Mouse (Mus musculus) thymus, postnatal 14 days (tissue): Measurements from ENCODE around the gene Kmt2e.
A peak's percentile ranks its signal among the peaks of the same experiment; 100 is the strongest.
"Not testable (repeated sequence)": the region's sequence is repeated elsewhere in the genome, so short reads cannot be mapped to it uniquely, and the experiment has no call there.

Experiments
- DNase-seq: peaks from one replicate; pipeline ENCODE4 v3.0.0; 2021

Gene Kmt2e

DNA sequence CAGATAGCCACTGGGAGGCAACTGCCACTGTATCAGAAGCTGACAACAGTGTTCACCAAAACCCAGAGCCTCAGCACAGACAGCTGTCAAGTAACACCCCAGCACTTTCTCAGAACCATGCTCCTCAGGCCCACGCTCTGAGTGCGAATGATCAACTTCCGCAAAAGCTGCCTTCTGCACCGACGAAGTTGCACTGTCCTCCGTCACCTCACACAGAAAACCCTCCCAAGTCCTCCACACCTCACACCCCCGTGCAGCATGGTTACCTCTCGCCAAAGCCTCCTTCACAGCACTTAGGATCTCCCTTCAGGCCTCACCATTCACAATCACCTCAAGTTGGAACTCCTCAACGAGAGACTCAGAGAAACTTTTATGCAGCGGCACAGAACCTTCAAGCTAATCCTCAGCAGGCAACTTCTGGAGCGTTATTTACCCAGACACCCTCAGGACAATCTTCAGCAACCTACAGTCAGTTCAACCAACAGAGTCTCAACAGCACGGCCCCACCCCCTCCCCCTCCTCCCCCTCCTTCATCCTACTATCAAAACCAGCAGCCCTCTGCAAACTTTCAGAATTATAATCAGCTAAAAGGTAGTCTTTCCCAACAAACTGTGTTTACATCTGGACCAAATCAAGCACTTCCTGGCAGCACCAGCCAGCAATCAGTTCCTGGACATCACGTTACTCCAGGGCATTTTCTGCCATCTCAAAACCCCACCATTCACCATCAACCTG lies 67.5 kb downstream of the Kmt2e start:
- no peak for DNase-seq

DNA sequence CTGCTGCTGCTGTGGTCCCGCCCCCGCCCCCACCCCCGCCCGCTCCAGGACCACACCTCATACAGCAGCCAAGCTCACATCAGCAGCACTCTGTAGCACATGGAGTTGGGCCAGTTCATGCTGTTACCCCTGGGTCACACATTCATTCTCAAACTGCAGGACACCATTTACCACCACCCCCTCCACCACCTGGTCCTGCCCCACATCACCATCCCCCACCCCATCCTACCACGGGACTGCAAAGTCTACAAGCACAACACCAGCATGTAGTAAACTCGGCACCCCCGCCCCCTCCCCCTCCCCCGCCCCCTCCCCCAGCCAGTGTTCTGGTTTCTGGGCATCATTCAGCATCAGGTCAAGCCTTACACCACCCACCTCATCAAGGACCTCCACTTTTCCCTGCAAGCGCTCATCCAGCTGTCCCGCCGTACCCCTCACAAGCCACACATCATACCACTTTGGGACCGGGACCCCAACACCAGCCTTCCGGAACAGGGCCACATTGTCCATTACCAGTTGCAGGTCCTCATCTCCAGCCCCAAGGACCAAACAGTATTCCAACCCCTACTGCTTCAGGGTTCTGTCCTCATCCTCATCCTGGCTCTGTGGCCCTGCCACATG lies 68.2 kb downstream of the Kmt2e start:
- no peak for DNase-seq

DNA sequence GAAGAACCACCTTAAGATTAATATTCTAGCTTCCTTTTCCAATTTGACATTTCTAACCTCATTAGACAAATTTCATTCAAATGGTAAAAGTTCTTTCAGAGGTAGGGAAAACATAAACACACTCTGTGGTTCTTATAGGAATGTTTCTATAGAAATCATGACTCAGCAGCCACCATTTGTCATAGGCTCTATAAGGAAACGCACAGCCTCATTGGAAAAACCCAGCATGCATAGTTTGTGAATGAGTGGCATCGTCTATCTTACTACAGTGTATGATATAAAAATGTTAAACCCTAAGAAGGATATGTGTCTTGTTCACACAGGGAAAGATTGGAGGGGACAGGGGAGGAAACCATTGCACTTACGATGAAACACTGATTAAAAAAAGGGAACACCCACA lies 71.3 kb downstream of the Kmt2e start:
- no peak for DNase-seq

DNA sequence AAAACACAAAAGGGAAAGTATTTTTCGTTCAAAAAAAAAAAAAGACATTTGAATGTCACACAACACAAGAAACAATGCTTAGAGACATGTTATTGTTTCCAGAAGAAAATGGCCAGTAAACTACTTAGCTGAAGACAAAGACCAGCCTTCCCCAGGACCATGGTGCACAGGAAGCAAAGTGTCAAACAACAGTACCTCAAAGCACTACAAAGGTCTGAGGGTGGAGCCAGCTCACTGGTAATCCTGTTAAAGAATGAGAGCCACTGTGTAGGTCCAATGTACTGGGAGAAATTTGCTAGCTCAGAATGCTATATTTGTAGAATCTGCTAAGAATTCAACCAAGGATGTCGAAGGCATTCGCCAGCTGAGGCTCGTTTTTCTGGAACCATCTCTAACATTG lies 73.0 kb downstream of the Kmt2e start:
- no peak for DNase-seq

DNA sequence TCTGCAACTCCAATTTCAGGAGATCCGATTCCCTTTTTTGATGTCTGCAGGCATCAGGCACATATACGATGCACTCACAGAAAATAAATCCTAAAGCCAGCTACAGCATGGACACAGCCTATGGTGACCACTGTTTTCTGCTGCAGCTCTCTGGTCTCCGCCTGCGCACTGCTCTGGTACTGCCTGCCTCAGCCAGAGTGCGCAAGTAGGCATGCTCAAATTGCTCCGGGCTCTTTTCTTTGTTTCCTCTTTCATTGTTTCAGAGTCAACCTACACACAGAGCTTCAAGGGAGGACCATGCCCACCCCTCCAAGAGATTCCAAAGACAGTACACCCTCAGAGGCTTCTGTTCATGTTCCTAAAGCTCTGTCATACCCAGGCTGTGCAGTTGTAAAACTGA lies 74.4 kb downstream of the Kmt2e start:
- DNase-seq: no peak

DNA sequence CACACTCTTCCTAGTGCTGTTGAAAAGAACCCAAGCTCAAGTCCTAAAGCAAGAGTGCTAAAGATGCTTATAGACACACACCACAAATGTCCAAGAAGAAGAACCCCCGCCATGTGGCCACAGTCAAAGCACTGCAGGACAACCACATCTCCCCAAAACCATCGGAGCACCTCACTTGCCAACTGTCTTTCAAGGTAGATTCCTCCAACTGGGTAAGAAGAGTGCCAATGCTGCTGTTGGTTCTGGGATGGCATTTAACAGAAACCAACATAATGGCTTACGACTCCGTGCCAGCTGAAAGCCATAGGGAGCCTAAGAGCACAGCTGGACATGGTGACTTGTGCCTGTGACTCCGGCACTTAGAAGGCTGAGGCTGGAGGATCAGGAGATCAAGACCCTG lies 77.2 kb downstream of the Kmt2e start:
- DNase-seq: no peak

DNA sequence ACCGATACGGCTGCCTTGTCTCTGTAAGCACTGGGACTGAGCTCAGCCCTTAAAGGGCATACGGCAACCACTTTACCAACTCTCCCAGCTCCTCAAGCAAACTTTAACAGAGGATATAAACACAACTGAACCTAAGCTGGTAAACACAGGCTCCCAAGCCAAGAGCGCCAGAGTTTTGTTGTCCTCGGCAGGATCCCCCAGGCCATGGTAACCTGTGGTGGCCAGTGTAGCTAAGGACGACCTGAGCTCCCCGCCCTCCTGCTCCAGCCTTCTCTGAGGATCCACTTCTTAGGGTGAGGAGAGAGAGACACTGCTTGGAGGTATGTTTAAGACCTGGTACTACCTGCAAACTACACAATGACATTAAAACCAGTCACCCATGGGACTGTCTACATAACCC lies 78.3 kb downstream of the Kmt2e start:
- no peak for DNase-seq

DNA sequence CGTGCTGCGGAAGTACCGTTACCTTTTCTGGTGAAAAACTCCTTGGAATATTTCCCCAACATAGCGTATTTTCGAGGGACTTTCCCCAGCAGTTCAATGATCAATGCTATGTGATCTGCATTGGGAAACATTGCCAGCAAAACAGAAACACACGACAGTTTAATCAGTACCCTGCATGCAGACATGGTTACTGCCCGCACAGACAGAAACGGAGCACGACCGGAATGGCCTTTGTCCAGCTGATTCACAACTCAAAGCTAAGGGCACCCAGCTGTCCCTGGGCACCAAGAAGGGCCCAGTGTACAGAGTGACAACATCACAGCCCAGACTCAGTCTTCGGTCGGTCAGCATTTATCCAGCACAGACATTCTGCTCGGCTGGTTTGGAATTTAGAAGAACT lies 79.2 kb downstream of the Kmt2e start:
- DNase-seq: no peak

DNA sequence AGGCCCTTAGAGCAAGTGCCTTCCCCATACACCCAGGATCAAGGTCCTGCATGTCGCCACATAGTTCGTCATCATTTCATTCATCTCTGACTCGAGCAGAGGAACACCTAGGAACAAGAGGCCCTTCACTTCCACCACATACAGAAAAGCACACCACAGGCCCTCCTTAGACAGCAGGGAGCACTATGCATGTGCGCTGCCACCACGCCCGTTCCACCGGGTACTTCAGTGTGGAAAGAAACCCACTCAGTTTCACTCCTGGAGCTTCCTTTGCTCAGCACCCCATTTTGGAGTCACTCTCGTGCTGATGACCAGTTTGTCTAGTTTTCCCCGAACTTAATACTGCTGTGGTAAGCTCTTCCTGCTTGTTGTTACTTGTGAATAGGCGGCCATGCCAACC lies 80.8 kb downstream of the Kmt2e start:
- no peak for DNase-seq

DNA sequence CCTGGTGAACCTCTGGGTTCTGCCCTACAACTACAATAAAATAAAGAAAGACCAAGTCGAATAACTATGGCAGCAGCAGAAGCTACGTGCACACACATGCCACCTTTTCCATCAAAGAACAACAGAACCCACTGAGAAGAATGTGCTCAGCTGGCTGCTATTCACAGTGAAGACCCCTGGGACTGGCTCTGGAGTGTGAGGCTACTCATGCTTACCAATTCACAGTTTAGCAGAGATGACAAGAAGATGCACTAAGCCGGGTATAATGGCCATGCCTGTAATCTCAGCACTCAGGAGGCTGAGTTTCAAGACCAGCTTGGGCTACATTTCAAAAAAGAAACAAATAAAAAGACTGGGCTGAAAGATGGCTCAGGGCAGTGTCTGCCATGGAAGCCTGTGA lies 82.7 kb downstream of the Kmt2e start:
- DNase-seq: no peak

DNA sequence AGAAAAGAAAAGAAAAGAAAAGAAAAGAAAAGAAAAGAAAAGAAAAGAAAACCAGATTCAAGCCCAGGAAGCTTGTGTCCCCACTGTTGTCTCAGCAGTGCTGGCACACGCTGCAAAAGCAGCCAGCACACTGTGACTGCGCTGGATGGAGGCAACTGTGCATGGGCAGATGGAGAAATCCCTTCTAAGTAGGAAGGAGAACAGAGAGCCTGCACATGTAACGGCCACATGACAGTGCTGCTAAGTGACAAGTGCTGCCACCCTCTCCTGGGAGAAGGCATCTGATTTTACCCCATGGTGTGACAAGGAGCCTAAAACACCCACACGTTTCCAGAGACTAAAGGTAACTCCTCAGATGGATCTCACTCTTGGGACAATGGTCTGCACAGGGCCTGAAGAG lies 83.6 kb downstream of the Kmt2e start:
- no peak for DNase-seq

DNA sequence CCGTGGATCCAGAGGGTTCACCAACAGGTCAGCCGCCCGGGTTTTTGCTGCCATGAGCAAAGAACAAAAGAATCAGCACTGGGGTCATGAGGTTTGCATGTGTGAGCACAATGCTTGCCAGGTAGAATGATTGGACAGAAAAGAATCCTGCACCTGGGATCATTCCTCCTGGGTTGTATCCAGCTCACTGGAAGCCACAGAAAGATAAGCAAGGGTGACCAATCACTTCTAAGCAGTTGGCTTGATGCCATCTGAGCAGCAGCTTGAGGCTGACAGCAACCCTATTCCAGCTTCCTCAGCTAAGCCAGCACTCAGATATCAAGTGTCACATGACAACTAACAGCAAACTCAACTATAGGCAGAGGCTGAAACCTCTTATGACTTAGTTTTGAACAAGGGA lies 84.4 kb downstream of the Kmt2e start:
- no peak for DNase-seq

DNA sequence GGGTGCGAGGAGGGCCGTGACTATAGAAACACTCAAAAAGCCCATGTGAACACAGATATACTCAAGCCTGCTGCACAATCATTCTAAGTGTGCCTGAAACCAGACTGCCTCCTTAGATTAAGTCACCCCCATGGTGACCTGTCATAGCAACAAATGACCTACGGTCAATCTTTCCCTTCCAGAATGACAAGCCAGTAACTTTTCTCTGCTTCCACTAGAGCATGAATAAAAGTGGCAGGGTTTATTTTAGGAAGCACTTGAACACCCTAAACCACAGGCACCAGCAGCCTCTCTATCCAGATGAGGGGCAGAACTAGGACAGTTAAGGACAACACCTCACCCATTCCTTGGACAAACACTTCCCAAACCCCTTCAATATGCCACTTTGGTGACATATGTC lies 85.4 kb downstream of the Kmt2e start:
- no peak for DNase-seq

DNA sequence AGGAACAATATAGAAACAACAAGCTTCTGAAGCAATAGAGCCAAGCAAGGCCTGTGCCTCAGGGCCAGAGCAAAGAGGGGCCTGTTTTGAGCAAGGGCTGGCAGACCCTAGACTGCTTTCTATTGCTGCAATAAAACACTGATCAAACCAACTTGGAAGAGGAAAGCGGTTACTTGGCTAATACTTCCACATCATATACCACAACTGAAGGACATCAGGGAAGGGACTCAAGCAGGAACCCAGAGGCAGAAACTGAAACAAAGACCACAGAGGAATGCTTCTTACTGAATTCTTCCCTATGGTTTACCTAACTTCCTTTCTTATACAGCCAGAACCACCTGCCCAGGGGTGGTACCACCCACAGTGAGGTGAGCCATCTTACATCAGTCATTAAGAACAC lies 87.4 kb downstream of the Kmt2e start:
- DNase-seq: no peak

DNA sequence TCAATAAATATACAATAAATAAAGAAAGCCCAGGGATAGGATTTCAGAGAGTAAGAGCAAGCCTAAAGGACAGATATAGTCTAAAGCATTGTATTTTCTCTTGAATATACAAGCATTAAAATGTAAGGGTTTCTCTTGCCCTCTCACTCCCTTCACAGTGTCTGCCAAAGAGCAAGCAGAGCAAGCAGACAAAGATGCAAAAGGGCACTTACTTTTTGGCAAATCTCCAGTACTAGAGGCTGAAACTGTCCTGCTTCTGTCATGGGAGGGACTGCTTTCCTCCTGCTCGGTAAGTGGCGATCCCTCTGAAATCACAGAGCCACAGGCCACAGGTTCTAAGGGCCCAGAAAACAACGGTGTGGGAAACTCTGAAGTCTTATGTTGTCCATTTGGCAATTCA lies 89.7 kb downstream of the Kmt2e start:
- no peak for DNase-seq

DNA sequence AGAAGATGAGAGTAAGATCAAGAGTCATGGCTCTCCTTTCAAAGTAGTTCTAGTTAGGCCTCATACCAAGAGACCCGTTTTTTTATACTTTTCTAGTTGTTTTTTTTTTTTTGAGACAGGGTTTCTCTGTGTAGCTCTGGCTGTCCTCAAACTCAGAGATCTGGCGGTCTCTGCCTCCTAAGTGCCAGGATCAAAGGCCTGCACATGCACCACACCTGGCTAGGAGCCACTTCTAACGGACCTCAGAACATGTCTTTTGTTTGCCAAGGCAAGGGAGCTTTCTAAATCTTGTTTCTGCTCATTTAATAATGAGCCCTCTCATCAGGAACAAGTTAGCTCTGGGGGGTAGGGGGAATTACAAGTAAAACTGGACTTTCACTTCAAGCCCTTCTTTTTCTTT lies 90.4 kb downstream of the Kmt2e start:
- peak; percentile 68 for DNase-seq

DNA sequence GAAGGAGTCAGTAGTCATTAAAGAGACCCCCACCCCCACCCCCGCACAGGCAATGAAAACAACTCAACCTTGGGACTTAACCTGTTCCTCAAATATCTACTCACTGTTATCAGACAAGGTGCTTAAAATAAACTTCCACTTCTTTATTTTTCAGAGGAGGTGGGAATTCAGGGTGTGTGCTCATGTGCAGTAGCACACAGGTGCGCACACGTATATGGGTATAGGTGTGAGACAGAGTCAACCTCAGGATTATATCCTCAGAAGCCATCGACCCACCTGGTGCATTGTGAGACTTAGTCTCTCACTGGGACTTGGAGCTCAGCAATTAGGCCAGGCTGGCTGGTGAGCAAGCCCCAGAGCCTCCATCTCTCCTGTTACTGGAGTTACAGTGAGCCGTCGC lies 96.9 kb downstream of the Kmt2e start:
- DNase-seq: no peak

DNA sequence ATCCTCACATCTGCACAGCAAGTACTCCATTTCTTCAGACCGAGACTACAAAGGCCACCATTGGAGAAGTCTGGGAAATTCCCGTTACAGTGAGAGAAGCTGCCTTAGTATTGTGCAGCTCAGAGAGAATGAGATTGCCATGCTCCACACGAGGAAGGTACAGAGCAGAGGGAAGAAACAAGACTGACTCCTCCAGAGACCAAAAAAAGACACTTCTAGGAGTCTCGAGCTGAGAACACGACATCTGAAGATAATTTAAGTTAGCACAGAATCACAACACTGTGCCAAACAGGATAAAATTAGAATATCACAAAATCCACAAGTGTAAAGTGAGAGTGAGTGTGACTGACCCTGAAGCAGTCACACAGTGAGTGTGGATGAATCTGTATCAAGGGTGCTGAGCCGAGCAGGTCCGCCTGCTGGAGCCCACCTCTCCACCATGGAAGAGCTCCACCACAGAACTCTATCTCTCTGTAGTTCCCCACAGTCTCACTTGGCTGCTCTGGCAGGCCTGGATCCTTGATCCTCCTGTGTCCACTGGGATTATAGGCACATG lies 97.4 kb downstream of the Kmt2e start:
- DNase-seq: no peak

DNA sequence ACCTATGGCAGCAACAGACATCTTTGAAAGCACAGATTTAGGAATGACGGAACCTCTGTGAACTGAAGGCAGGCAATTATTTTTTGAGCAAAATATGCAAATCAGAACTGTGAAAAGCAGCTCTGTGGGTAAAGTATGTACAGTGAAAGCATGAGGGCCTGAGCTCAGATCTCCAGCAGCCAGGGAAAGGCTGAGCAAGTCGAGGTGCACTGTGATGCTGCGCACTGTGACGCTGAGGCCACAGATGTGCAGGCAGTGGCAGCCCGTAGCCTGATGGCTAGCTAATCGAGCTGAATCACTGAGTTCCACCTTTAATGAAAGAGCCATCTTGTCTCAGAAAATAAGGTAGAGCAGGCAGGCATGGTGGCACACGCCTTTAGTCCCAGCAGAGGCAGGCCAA lies 101.5 kb downstream of the Kmt2e start:
- no peak for DNase-seq

DNA sequence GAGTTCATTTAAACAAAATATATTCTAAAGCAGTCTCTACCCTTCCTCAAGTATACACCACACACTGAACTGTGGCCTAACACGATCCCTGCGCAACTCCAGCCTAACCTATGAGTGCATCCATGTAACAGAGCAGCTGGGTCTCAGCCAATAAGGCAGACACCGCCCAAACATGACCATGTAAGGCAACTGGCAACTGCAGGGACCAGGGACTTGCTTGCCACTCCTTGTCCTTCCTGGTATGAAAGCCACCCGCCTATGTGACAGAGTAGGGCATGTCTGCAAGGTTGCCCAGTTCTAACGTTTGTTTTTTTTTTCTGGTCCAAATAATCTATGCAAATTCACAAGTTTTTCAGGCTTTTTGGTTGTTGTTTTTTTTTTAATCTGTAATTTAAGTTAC lies 117.4 kb downstream of the Kmt2e start:
- DNase-seq: no peak

DNA sequence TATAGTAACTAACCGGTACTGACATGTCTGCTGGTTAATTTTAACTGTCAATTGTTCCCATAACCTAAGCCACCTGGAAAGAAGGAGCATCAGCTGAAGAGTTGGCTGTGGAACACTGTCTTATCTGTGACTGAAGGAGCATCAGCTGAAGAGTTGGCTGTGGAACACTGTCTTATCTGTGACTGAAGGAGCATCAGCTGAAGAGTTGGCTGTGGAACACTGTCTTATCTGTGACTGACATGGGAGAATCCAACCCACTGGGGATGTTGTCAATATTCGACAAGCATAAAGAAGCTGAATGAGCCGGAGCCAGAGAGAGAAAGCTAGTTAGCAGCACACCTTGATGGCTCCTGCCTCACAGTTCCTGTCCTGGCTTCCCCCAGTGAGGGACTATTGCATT lies 119.1 kb downstream of the Kmt2e start:
- DNase-seq: not testable (repeated sequence)
